Mouse (Mus musculus): ENCODE results near the gene Zfp366. TPM values are rescaled to one million over a fixed set of nuclear protein-coding genes. Genes with fewer than 3 reads are reported as not detected.

Zfp366 gene
- total RNA-seq, 2 experiments from 2014 or later = 3.2 to 4.8 TPM

DNA sequence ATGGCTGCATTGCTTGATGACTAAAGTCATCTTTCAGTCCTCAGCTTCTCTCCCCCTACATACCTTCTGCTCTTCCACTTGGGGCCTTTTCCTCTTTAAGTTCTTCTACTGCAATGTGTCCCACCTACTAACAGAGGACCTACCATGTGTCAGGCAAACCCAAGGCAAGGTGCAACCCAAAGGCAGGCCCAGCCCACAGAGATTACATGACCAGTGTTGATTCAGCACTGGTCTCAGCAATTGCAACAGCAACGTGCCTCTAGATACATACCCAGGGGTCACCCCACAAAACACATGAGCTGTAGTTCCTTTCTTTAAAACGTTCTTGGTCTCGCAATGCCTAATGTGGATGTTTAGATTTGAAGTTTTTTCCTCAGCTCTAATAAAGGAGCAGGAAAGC, 57.4 kb downstream of the Zfp366 start:
- intact Hi-C loops (cut with DNase I) = no loop called here
- no peak for DNase-seq (ENCODE audit: low spot score in 2 of 2)

GRCm38 (mm10) chr13:99242895-99243294, 58.3 kb downstream of the Zfp366 start:
- intact Hi-C loops (cut with DNase I) = no loop called here
- no peak for DNase-seq (ENCODE audit: low spot score in 2 of 2)

DNA sequence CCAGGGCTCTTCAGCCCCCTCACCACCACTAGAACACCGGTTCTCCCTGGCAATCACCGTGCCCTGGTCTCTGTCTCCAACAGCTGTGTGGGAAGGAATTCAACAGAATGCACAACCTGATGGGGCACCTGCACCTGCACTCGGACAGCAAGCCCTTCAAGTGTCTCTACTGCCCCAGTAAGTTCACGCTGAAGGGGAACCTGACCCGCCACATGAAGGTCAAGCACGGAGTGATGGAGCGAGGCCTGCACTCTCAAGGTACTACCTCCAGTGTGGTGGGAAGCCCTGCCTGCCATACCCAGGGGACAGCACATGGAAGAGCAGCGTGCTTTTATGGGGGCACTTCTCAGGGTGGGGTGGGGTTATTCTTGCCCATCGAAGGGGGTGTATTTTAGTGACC, 59.2 kb downstream of the Zfp366 start:
- intact Hi-C loops (cut with DNase I) = no loop called here
- DNase-seq (ENCODE audit: low spot score in 2 of 2) = no peak

GRCm38 (mm10) chr13:99244471-99244870, 59.8 kb downstream of the Zfp366 start:
- intact Hi-C loops (cut with DNase I) = no loop called here

GRCm38 (mm10) chr13:99244896-99245295, 60.3 kb downstream of the Zfp366 start:
- intact Hi-C loops (cut with DNase I) = no loop called here

More at GRCm38 (mm10) chr13:99244471-99244870, 59.8 kb downstream of the Zfp366 start:
- no peak for DNase-seq (ENCODE audit: low spot score in 2 of 2)

GRCm38 (mm10) chr13:99245916-99246460, 61.4 kb downstream of the Zfp366 start:
- intact Hi-C loops (cut with DNase I) = no loop called here
- DNase-seq (ENCODE audit: low spot score in 2 of 2) = no peak

More at GRCm38 (mm10) chr13:99244896-99245295, 60.3 kb downstream of the Zfp366 start:
- no peak for DNase-seq (ENCODE audit: low spot score in 2 of 2)

- no peak for DNase-seq (ENCODE audit: low spot score in 2 of 2)
- intact Hi-C loops (cut with DNase I) = no loop called here
Measured at GRCm38 (mm10) chr13:99250806-99251205, 66.2 kb downstream of the Zfp366 start.

DNA sequence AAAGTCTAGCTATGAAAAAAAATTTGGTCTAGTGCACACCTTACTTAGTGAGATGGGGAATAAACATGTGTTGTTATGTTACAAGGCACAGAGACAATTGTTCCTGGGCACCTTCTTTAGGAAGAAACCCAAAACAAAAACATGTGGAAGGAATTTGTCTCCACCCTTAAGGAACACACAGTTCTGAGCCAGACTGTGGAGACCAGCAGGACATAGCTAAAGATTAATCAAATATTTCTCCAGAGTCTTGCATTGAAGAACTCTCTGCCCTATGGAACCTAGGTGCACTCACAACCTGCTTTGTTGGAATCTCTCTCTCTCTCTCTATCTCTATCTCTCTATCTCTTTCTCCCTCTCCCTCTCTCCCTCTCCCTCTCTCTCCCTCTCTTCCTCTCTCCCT, 69.6 kb downstream of the Zfp366 start:
- DNase-seq (ENCODE audit: low spot score in 2 of 2) = no peak
- intact Hi-C loops (cut with DNase I) = no loop called here

DNA sequence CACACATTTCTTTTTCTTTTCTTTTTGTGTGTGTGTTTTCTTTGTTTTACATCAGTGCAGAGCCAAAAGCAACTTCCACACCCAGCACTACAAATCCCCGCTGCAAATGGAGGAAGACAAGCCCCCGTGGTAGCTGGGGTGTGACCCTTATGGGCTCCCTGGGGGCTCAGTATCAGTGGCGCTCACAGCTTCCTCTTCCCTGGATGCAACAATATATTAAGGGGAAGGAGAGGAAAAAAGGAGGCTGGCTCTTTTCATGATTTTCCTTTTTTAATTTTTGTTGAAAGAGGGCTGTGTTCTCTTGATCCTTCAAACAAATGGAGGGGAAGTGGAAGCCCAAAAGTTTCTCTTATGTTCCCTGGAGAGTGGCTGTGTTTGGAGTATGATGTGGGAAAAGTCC, 70.2 kb downstream of the Zfp366 start:
- no peak for DNase-seq (ENCODE audit: low spot score in 2 of 2)
- intact Hi-C loops (cut with DNase I) = no loop called here

- intact Hi-C loops (cut with DNase I) = no loop called here
- DNase-seq (ENCODE audit: low spot score in 2 of 2) = no peak
Measured at GRCm38 (mm10) chr13:99256916-99257315, 72.3 kb downstream of the Zfp366 start.

DNA sequence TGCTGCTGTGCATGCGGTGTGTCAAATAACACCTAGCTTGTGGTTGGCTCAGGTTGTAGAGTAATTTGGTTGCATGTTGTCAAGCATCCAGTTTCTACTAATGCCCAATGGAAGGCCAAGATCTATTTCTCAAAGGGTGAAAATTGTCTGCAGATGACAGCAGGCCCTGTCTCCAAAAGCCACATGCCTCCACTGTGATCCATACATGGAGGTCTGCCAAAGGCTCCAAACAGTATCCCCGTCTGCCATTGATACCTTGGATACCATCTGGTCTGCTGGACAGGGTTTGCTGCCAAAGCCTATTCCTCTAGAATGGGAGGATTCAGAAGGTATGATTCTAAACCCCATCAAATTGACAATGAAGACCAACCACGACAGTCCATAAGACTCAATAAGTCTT, 74.1 kb downstream of the Zfp366 start:
- intact Hi-C loops (cut with DNase I) = no loop called here
- no peak for DNase-seq (ENCODE audit: low spot score in 2 of 2)

- no peak for DNase-seq (ENCODE audit: low spot score in 2 of 2)
- intact Hi-C loops (cut with DNase I) = no loop called here
Measured at GRCm38 (mm10) chr13:99259502-99260174, 75.0 kb downstream of the Zfp366 start.

DNA sequence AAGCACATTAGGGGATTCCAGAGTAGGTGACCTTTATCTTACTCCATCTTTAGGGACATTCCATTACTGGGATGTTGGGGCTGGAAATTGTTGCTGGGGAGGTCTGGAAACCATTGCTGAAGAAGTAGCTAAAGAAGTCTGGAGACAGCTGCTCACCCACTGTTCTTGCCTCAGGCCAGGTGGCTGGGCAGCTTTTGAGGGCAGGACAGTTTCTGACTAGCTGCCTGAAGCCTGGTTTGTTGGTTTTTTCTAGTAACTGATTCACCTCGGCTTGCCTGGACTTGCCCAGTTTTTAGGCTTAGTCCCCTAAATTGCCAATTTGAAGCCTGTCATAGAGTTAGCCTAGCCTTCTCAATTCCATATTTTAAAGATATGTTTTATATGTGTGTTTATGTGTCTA, 77.8 kb downstream of the Zfp366 start:
- intact Hi-C loops (cut with DNase I) = no loop called here
- DNase-seq (ENCODE audit: low spot score in 2 of 2) = no peak

GRCm38 (mm10) chr13:99263159-99263783, 78.6 kb downstream of the Zfp366 start:
- intact Hi-C loops (cut with DNase I) = no loop called here
- no peak for DNase-seq (ENCODE audit: low spot score in 2 of 2)

DNA sequence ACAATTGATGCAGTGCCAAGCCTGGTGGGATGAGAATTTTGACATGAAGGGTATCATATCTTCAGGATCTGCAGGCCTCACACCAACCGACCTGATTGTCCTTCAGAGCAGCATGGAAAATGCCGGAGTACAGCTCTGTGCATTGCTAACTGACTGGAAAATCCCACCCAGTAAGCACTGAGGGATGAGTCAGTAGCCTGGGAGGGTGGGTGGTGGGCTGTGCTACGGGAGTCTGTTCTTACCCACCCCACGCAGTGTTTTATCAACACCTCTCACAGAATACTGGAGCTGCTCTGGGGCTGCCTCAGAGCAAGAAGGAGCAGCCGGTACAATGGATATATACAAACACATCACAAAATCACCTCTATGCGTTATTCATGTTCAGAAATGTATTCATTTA, 79.9 kb downstream of the Zfp366 start:
- intact Hi-C loops (cut with DNase I) = no loop called here
- peak in 1 of 2 experiments; percentile 25 for DNase-seq (ENCODE audit: low spot score in 2 of 2)

DNA sequence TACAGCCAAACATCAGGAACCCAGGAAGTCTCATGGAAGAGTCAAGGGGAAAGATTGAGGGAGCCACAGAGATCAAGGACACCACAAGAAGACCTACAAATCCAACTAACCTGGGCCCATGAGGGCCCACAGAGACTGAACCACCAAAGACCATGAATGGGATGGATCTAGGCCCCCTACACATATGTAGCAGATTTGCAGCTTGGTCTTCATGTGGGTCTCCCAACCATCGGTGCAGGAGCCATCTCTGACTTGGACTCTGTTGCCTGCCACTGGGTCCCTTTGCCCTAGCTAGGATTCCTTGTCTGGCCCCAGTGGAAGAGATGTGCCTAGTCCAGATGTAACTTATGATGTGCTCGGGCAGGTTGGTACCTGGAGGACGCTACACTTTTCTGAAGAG, 87.4 kb downstream of the Zfp366 start:
- no peak for DNase-seq (ENCODE audit: low spot score in 2 of 2)
- intact Hi-C loops (cut with DNase I) = no loop called here

- no peak for DNase-seq (ENCODE audit: low spot score in 2 of 2)
- intact Hi-C loops (cut with DNase I) = no loop called here
Measured at GRCm38 (mm10) chr13:99277521-99277920, 92.9 kb downstream of the Zfp366 start.

DNA sequence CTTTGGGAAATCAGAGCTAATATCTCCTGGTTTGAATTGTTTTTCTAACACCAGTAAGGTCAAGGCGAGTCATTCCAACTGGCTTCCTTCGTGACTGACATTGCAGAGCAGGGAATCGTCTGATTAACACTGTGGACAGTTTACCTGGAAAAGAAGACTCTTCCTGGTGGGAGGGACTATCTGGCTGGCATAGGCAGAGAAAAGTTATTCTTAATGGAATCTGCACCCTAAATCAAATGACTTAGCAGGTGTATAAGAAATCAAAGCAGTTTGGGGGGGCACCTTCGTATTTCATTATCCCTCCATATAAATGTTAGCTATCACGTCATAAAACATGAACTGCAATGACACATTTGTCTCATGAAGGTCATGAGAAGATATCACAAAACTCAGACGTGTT, 93.9 kb downstream of the Zfp366 start:
- no peak for DNase-seq (ENCODE audit: low spot score in 2 of 2)
- intact Hi-C loops (cut with DNase I) = no loop called here

- DNase-seq (ENCODE audit: low spot score in 2 of 2) = no peak
- intact Hi-C loops (cut with DNase I) = no loop called here
Measured at GRCm38 (mm10) chr13:99279351-99279750, 94.7 kb downstream of the Zfp366 start.

DNA sequence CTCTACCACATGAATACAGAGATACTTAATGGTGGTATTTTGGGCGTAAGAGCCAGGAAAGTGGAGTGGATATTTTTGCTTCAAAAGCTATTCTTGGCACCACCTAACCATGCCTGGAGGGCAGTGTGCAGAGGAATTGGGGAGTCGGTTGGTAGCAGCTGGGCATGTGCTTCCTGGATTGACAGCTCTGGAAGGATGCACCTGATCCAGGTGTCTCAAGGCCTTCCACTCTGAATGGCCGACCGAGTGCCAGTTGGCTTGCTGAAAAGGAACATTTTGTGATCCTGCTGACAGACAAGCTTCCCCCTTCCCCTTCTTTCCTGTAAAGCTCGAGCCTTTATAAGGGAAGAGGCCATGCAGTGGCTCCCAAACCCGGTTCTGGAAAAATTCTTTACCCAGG, 98.3 kb downstream of the Zfp366 start:
- DNase-seq (ENCODE audit: low spot score in 2 of 2) = no peak
- intact Hi-C loops (cut with DNase I) = no loop called here

- intact Hi-C loops (cut with DNase I) = no loop called here
- DNase-seq (ENCODE audit: low spot score in 2 of 2) = no peak
Measured at GRCm38 (mm10) chr13:99283916-99284315, 99.3 kb downstream of the Zfp366 start.

Measured in left cerebral cortex, postnatal 36 days (tissue).